Mouse (Mus musculus) embryonic facial prominence, embryonic 10.5 days (tissue): Measurements from ENCODE around the gene Ncoa7. TPM values are rescaled to one million over a fixed set of nuclear protein-coding genes. Genes with fewer than 3 reads are reported as not detected.

Experiments
- polyA plus RNA-seq: library from polyadenylated mRNA; unstranded; fragments of >200 nt; fragmentation: Nextera tagmentation; extraction: Ambion mirVana; gene quantifications from 2 replicates; pipeline ENCODE4 v1.2.1, GENCODE M21; 2016

Gene Ncoa7
- polyA plus RNA-seq, 1 experiment from 2014 or later = 8.8 TPM

Other genes with a start within 250 kb of the Ncoa7 start
- 30.9 and 31.8 TPM in 2 replicates for gene Trmt11, start 202.6 kb downstream of the Ncoa7 start, polyA plus RNA-seq
- 14.2 TPM in 2 replicates for gene Hint3, start 173.7 kb downstream of the Ncoa7 start, polyA plus RNA-seq
- gene Hey2, start 39.5 kb upstream of the Ncoa7 start, polyA plus RNA-seq = 2.5 and 3.2 TPM in 2 replicates